Mouse (Mus musculus) macrophage (primary cell): Measurements from ENCODE around the gene Cep41. TPM values are rescaled to one million over a fixed set of nuclear protein-coding genes. Genes with fewer than 3 reads are reported as not detected.

Source experiments
- H3K27ac ChIP-seq: fragments of 350-480 bp; formaldehyde crosslinking; 2 replicates; pipeline ENCODE4 v1.9.0; 2021
- H3K36me3 ChIP-seq: fragments of 350-480 bp; formaldehyde crosslinking; 2 replicates; pipeline ENCODE4 v1.9.0; 2021; ENCODE audit errors: inconsistent target
- H3K4me3 ChIP-seq: fragments of 350-480 bp; formaldehyde crosslinking; 2 replicates; pipeline ENCODE4 v1.9.0; 2021; ENCODE audit errors: inconsistent target
- H3K79me2 ChIP-seq: fragments of 350-480 bp; formaldehyde crosslinking; 2 replicates; pipeline ENCODE4 v1.9.0; 2021; ENCODE audit errors: inconsistent target
- WGBS: methylation state at CpG from one replicate; pipeline ENCODE4 v1.1.7; 2026; ENCODE audit warnings: inconsistent platforms; ENCODE audit not compliant: missing documents; 5-methylcytosine and 5-hydroxymethylcytosine counted together
- polyA plus RNA-seq: library from polyadenylated mRNA; stranded (reverse); fragments of 250-400 nt; gene quantifications from 3 replicates; pipeline ENCODE4 v1.2.4, GENCODE M21; 2018; ENCODE audit warnings: inconsistent platforms

The Cep41 gene
- polyA plus RNA-seq, 1 experiment from 2014 or later: 5.8 TPM

GRCm38 (mm10) chr6:30643694-30644460 lies 49.7 kb downstream of the Cep41 start:
- no peaks in the 10 kb centered on the region for H3K79me2 ChIP-seq

GRCm38 (mm10) chr6:30638674-30639268 lies 54.8 kb downstream of the Cep41 start, which contains the start of gene Cpa1:
Gene Cpa1 (plus strand): TSS chr6:30639218.
- H3K4me3 ChIP-seq: no peak within 1 kb of the TSS
- H3K79me2 ChIP-seq: no peaks in the 10 kb centered on the region
- no peak within 1 kb of the TSS for H3K27ac ChIP-seq
- WGBS: 81% methylated on average over 5 of the region's 5 CpGs
- H3K36me3 ChIP-seq: no peaks in the 10 kb centered on the region

More at GRCm38 (mm10) chr6:30643694-30644460, 49.7 kb downstream of the Cep41 start:
- Histone ChIP-seq H3K4me3 (no peak overlapping the region), H3K27ac (no peak overlapping the region), H3K36me3 (no peaks in the 10 kb centered on the region)
- 66% methylated on average over 12 of the region's 12 CpGs for WGBS

- no peak overlapping the region for H3K4me3 ChIP-seq
- H3K79me2 ChIP-seq: no peaks in the 10 kb centered on the region
- H3K27ac ChIP-seq: no peak overlapping the region
- no peaks in the 10 kb centered on the region for H3K36me3 ChIP-seq
- WGBS: 91% methylated on average over 4 of the region's 4 CpGs
These were observed 57.2 kb downstream of the Cep41 start for GRCm38 (mm10) chr6:30636186-30636842.

- no peak overlapping the region for H3K4me3 ChIP-seq
- 68% methylated on average over 8 of the region's 8 CpGs for WGBS
- H3K27ac ChIP-seq: no peak overlapping the region
- no peaks in the 10 kb centered on the region for H3K36me3 ChIP-seq
- no peaks in the 10 kb centered on the region for H3K79me2 ChIP-seq
These were observed 58.1 kb downstream of the Cep41 start for GRCm38 (mm10) chr6:30635361-30635862.

GRCm38 (mm10) chr6:30629989-30630388 lies 63.6 kb downstream of the Cep41 start:
- Histone ChIP-seq H3K36me3 (no peaks in the 10 kb centered on the region), H3K27ac (no peak overlapping the region), H3K4me3 (no peak overlapping the region), H3K79me2 (no peaks in the 10 kb centered on the region)
- WGBS: 73% methylated on average over 1 of the region's 1 CpGs

GRCm38 (mm10) chr6:30628152-30628551 lies 65.4 kb downstream of the Cep41 start:
- 97% methylated on average over 6 of the region's 6 CpGs for WGBS
- no peaks in the 10 kb centered on the region for H3K79me2 ChIP-seq
- no peak overlapping the region for H3K4me3 ChIP-seq
- no peaks in the 10 kb centered on the region for H3K36me3 ChIP-seq
- H3K27ac ChIP-seq: no peak overlapping the region

GRCm38 (mm10) chr6:30624763-30625162 lies 68.8 kb downstream of the Cep41 start:
- WGBS: 84% methylated on average over 9 of the region's 9 CpGs
- no peak overlapping the region for H3K4me3 ChIP-seq
- no peak overlapping the region for H3K27ac ChIP-seq
- H3K79me2 ChIP-seq: no peaks in the 10 kb centered on the region
- no peaks in the 10 kb centered on the region for H3K36me3 ChIP-seq

- Histone ChIP-seq H3K36me3 (no peaks in the 10 kb centered on the region), H3K4me3 (no peak overlapping the region), H3K79me2 (no peaks in the 10 kb centered on the region), H3K27ac (no peak overlapping the region)
- 74% methylated on average over 4 of the region's 4 CpGs for WGBS
These were observed 71.6 kb downstream of the Cep41 start for GRCm38 (mm10) chr6:30621986-30622389.

GRCm38 (mm10) chr6:30620994-30621393 lies 72.6 kb downstream of the Cep41 start:
- Histone ChIP-seq H3K27ac (no peak overlapping the region), H3K4me3 (no peak overlapping the region), H3K36me3 (no peaks in the 10 kb centered on the region), H3K79me2 (no peaks in the 10 kb centered on the region)
- 93% methylated on average over 6 of the region's 6 CpGs for WGBS

- Histone ChIP-seq H3K27ac (no peak overlapping the region), H3K4me3 (no peak overlapping the region), H3K79me2 (no peaks in the 10 kb centered on the region), H3K36me3 (no peaks in the 10 kb centered on the region)
- WGBS: 81% methylated on average over 4 of the region's 4 CpGs
These were observed 73.0 kb downstream of the Cep41 start for GRCm38 (mm10) chr6:30620591-30620990.

GRCm38 (mm10) chr6:30619606-30620005 lies 73.9 kb downstream of the Cep41 start:
- Histone ChIP-seq H3K27ac (no peak overlapping the region), H3K79me2 (no peaks in the 10 kb centered on the region), H3K36me3 (no peaks in the 10 kb centered on the region), H3K4me3 (no peak overlapping the region)
- WGBS: 95% methylated on average over 5 of the region's 5 CpGs

GRCm38 (mm10) chr6:30618735-30619134 lies 74.8 kb downstream of the Cep41 start:
- H3K27ac ChIP-seq: no peak overlapping the region
- 50% methylated on average over 6 of the region's 6 CpGs for WGBS
- H3K36me3 ChIP-seq: no peaks in the 10 kb centered on the region
- H3K4me3 ChIP-seq: no peak overlapping the region
- H3K79me2 ChIP-seq: no peaks in the 10 kb centered on the region

- Histone ChIP-seq H3K36me3 (no peaks in the 10 kb centered on the region), H3K4me3 (no peak overlapping the region)
These were observed 75.5 kb downstream of the Cep41 start for GRCm38 (mm10) chr6:30617959-30618590.

More at GRCm38 (mm10) chr6:30617959-30618590, 75.5 kb downstream of the Cep41 start:
- WGBS: 16% methylated on average over 18 of the region's 18 CpGs
- H3K27ac ChIP-seq: no peak overlapping the region
- no peaks in the 10 kb centered on the region for H3K79me2 ChIP-seq
